Mouse (Mus musculus): ENCODE measurements around the gene Yy1.

Yy1 gene

DNA sequence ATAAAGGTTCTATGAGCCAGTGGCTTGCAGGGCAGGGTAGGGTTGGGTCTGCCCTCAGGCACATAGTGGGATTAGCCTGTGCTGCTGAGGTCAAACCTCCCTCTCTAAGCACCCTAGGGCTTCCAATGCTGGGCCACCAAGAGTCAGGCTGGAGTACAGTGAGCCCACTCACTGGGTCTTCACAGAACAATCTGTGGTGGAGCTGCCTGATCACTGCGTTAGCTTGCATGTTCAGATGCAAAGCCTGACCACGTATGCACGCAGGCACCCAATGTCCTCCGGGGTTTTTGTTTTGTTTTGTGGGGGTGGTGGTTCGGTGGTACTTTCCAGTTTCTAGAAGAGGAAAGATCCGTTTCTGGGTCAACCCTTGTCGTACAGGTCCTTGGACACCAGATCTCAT is 64.3 kb downstream of the Yy1 start:
- no peak for DNase-seq (ENCODE audit: low spot score in 2 of 2)

DNA sequence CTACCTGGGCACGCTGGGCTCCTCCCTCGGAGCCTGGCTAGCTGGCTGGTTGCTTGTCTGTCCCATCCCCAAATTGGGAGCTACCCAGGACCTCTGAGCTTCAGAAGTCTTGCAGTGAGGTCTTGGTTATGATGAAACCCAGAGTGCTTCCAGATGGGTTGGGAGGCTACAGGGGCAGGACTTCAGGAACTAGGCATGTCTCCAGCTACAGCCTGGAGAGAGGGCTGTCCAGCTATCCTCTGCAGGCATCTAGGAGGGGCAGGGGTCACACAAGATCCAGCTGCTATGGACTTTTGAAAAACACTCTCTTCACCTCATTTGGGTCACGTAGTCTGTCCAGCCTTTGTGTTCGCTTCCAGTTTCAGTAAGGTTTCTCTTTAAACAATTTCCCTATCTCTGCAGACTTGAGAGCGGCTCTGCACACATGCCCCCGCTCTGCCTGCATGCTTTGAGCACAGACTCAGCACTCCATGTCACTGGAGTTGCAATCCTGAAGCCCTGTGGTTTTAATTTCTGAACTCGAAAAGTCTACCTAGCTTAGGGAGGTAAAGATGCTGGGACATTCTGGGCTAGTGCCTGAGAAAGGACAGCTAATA is 64.9 kb downstream of the Yy1 start:
- DNase-seq (ENCODE audit: low spot score in 2 of 2): no peak

DNA sequence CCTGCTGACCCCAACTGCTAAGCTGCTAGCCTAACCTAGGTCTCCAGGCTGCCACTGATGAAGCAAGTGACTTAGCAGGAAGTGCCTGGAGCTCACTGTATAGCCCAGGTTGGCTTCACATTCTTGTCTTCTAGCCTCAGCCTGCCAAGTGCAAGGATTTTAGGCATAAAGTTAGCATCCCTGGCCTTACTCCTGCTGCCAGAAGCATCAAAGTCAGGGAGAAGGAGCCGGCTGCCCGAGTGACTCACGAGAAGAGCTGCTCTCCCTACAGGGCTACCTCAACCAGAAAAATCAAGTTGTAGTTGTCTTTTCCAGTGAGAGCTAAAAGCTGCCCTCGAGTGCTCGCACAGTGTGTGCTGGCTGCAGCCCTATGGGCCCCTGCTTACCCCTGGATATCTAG is 65.7 kb downstream of the Yy1 start:
- no peak for DNase-seq (ENCODE audit: low spot score in 2 of 2)

DNA sequence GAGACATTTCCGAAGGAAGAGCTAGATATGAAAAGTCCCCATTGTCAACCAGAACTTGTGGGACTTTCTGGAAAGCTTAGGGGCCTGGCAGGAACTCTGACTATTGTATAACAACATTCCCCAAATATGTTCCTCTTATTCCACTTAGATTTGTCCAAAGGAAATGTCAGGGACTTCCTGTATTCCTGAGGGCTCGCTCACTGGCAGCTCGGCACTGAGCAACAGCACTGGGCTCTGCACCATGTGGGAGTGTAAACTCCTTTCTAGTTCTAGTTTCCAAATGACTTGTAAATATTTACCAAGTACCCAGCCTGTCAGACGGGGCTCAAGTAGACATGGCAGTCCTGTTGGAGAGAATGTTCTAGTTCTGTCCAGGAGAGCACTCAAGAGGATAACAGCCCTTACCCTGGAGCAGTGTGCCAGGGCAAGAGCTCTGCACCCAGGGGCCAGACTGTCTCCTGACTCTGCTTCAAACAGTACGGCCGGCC is 72.3 kb downstream of the Yy1 start:
- no peak for DNase-seq (ENCODE audit: low spot score in 2 of 2)

DNA sequence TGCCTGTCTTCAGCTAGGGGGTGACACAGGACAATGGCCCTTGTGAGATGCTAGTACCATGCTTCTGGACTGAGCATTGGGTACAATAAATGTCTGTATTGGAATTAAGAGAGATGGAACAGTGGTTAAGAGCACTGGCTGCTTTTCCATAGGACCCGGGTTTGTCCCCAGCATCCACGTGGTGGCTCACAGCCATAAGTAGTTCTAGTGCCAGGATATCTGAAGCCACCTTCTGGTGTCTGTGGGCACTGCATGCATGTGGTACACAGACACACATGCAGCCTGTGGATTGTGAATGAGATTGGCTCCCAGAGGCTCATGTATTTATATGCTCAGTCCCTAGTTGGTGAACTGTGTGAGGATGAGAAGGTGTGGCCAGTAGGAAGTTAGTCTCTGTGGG is 76.8 kb downstream of the Yy1 start:
- DNase-seq (ENCODE audit: low spot score in 2 of 2): no peak
